Mouse (Mus musculus): ENCODE data around the gene Cfap61. TPM values are rescaled to one million over a fixed set of nuclear protein-coding genes. Genes with fewer than 3 reads are reported as not detected.

The Cfap61 gene
- polyA plus RNA-seq, 1 experiment: not detected

DNA sequence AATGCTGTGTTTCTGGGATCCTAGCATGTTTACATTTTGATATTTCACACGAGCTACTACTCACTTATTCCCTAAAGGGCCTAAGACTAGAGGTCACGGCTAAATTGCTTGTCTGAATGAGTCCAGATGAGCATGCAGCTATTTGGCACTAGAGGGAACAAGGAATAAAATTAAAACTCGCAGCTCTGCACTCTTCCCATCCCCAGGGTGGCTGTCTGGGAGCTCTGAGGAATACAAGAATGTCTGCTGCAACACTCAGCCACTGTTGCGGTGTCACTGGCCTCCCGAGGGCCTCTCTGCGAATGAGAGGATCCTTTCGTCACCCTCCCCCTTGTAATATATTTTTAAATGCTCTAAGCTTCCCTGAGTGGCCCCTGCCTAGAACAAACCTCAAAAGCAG lies 310.8 kb downstream of the Cfap61 start:
- no peak overlapping the region for H3K27ac ChIP-seq (ENCODE audit: insufficient read depth, low read depth, low read length)
- no peak for TF ChIP-seq POLR2A (IDR thresholded peaks at IDR 0.05; ENCODE audit: insufficient read depth, low read depth, low read length)
- TF ChIP-seq CTCF (IDR thresholded peaks at IDR 0.05; ENCODE audit: insufficient read depth, low read depth, low read length): no peak
- peaks cover 12% of the 10 kb centered on the region for H3K4me1 ChIP-seq (ENCODE audit: control insufficient read depth, insufficient read depth, low read length)
- H3K4me3 ChIP-seq (ENCODE audit: insufficient read depth, low read depth, low read length): no peak overlapping the region
- WGBS: 79% methylated on average over 7 of the region's 7 CpGs

DNA sequence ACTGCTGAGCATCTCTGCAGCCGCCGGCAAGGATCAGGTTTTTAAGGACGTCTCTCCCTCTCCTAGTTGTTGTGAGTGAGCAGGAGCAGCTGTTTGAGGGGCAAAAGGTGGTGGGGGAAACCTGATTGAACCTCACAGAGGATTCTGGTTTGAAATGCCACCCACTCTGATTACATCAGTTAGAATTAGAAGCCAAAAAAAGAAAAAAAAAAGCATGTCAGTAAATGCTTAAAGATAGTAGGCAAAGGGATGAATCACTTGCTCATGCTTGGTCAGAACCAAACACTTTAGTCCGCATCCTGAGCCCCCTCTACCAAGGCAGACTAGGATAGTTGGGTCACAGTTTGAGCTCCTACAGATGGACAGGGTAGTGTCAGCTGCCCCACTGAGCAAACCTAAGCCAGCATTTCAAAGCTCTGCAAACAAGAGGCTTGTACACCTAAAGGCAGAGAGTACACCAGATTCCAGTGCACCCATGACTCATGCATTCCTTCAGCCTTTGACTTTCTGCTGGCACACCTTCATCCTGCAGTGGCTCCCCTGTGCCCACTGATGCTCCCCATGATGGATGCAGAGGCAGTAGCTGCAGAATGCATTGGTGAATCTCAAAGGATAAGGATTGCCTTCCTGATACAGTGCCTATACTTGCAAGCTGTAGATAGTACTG lies 312.0 kb downstream of the Cfap61 start:
- 38% methylated on average over 4 of the region's 4 CpGs for WGBS
- Histone ChIP-seq H3K4me3 (ENCODE audit: insufficient read depth, low read depth, low read length) (no peak overlapping the region), H3K27ac (ENCODE audit: insufficient read depth, low read depth, low read length) (peak overlapping the region; percentile 24; the same call in 1 of the 2 replicates), H3K4me1 (ENCODE audit: control insufficient read depth, insufficient read depth, low read length) (peaks cover 15% of the 10 kb centered on the region)
- no peak for TF ChIP-seq CTCF (IDR thresholded peaks at IDR 0.05; ENCODE audit: insufficient read depth, low read depth, low read length)
- no peak for TF ChIP-seq POLR2A (IDR thresholded peaks at IDR 0.05; ENCODE audit: insufficient read depth, low read depth, low read length)

DNA sequence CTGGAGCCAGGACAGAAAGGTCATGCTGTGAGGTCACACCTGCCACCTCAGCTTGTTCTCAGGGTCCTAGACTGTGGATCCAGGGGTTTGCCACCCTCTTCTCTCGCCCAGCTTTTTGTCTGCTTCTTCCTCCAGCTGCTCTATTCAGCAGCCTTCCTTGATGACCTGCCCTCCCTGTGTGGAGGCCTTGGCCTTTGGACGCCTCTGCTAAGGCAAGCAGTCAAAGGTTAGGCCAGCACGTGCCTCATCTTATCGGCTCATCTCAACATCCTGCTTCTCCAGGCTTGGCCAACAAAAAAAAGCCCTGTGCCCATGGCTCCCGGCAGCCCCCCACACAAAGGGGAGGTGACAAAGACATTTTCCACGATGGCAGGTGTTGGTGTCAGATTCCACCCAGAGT lies 313.0 kb downstream of the Cfap61 start:
- Histone ChIP-seq H3K27ac (ENCODE audit: insufficient read depth, low read depth, low read length) (no peak overlapping the region), H3K4me3 (ENCODE audit: insufficient read depth, low read depth, low read length) (no peak overlapping the region), H3K4me1 (ENCODE audit: control insufficient read depth, insufficient read depth, low read length) (peaks cover 15% of the 10 kb centered on the region)
- TF ChIP-seq CTCF (IDR thresholded peaks at IDR 0.05; ENCODE audit: insufficient read depth, low read depth, low read length) (no peak), POLR2A (IDR thresholded peaks at IDR 0.05; ENCODE audit: insufficient read depth, low read depth, low read length) (no peak)
- WGBS: 76% methylated on average over 6 of the region's 6 CpGs

DNA sequence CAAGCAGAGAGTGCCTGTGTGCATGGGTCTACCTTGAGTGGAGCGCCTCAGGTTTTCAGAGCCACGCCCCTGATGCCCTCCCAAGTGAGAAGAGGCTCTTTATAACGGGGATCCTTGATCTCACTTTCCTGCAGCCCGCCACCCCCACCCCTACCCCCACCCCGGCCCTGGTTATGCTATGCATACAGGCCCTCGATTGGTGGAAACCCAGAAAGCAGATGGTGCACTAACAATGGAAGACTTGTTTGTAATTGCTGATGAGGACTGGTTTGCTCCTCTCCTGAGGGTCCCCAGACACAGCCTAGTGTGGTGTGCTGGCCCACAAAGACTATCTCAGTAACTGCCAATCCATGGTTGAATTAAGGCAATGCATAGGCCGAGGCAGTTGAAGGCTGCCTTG lies 314.4 kb downstream of the Cfap61 start:
- H3K4me3 ChIP-seq (ENCODE audit: insufficient read depth, low read depth, low read length): no peak overlapping the region
- H3K27ac ChIP-seq (ENCODE audit: insufficient read depth, low read depth, low read length): no peak overlapping the region
- TF ChIP-seq CTCF (IDR thresholded peaks at IDR 0.05; ENCODE audit: insufficient read depth, low read depth, low read length): no peak
- no peak for TF ChIP-seq POLR2A (IDR thresholded peaks at IDR 0.05; ENCODE audit: insufficient read depth, low read depth, low read length)
- peaks cover 15% of the 10 kb centered on the region for H3K4me1 ChIP-seq (ENCODE audit: control insufficient read depth, insufficient read depth, low read length)
- 85% methylated on average over 7 of the region's 7 CpGs for WGBS

DNA sequence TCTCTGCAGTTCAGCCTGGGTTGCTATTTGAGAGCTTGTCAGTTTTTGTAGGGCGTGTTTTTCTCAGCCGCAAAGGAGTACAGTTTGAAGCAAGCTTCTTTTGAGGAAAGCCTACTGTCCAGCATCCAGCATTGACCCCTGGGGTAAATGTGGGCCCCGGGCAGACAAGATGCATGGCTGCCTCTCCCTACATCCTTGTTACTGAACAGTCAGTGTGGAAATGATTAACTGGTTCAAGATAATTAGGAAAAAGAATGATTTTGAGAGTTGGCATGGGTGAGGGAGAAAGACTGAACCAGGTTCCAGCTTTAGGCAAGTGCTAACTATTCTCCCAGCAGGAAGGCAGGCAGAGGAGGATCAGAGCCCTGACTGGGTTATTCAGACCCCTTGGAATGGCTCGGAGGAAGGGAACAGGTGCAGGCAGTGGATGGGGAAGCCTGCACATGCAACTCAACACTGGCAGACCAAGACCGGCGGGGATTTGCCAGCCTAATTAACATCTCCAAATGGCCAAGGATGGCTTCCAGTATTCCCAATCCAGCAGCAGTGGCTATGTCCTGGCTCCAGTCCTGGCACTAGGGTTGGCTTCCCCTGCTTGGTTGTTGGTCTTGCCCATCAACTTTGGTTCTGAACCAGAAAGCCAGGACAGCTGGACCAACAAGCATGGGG lies 315.8 kb downstream of the Cfap61 start:
- TF ChIP-seq CTCF (IDR thresholded peaks at IDR 0.05; ENCODE audit: insufficient read depth, low read depth, low read length): no peak
- TF ChIP-seq POLR2A (IDR thresholded peaks at IDR 0.05; ENCODE audit: insufficient read depth, low read depth, low read length): no peak
- Histone ChIP-seq H3K27ac (ENCODE audit: insufficient read depth, low read depth, low read length) (no peak overlapping the region), H3K4me3 (ENCODE audit: insufficient read depth, low read depth, low read length) (no peak overlapping the region), H3K4me1 (ENCODE audit: control insufficient read depth, insufficient read depth, low read length) (peaks cover 15% of the 10 kb centered on the region)
- 62% methylated on average over 6 of the region's 6 CpGs for WGBS

DNA sequence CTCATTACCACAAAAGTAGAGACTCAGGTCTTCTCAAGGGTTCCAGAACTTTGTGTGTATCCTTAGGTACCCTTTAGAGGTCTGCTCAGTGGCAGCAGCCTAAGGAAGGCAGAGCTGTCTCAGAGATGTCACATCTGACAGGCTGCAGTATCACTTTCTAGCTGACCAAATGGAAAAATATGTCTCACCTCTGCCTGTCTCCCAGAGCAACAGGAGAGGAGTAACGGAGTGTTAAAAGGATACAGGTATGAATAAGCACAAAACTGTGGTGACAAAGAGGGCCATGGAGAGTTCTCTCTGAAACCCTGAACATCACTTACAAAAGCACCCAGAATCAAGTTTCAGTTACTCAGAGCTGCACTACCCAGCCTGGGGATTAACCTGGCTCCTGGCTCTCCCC lies 319.8 kb downstream of the Cfap61 start:
- Histone ChIP-seq H3K4me3 (ENCODE audit: insufficient read depth, low read depth, low read length) (no peak overlapping the region), H3K27ac (ENCODE audit: insufficient read depth, low read depth, low read length) (no peak overlapping the region), H3K4me1 (ENCODE audit: control insufficient read depth, insufficient read depth, low read length) (peaks cover 7% of the 10 kb centered on the region; the same call in 1 of the 2 replicates)
- TF ChIP-seq POLR2A (IDR thresholded peaks at IDR 0.05; ENCODE audit: insufficient read depth, low read depth, low read length) (no peak), CTCF (IDR thresholded peaks at IDR 0.05; ENCODE audit: insufficient read depth, low read depth, low read length) (no peak)
- WGBS: 87% methylated on average over 1 of the region's 1 CpGs

DNA sequence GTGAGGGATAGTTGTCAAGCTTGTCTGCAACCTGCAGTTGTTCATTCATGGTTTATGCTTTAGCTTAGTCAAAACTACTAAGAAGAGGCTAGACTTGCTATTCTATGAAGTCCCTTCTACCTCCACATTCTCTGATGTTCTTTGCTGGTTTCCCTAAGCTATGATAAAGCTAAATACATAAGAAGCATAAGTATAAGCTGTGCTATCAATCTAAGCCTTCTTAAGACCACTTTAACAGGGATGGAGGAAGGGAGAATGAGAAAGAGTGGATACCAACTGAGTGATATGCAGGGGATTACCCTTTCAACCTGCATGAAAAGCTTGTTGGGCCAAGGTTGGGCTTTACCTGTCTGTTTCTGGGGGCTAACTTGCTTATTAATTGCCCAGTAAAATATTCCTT lies 321.1 kb downstream of the Cfap61 start:
- H3K27ac ChIP-seq (ENCODE audit: insufficient read depth, low read depth, low read length): no peak overlapping the region
- H3K4me1 ChIP-seq (ENCODE audit: control insufficient read depth, insufficient read depth, low read length): peaks cover 6% of the 10 kb centered on the region; the same call in 1 of the 2 replicates
- TF ChIP-seq CTCF (IDR thresholded peaks at IDR 0.05; ENCODE audit: insufficient read depth, low read depth, low read length): no peak
- no peak for TF ChIP-seq POLR2A (IDR thresholded peaks at IDR 0.05; ENCODE audit: insufficient read depth, low read depth, low read length)
- no peak overlapping the region for H3K4me3 ChIP-seq (ENCODE audit: insufficient read depth, low read depth, low read length)

DNA sequence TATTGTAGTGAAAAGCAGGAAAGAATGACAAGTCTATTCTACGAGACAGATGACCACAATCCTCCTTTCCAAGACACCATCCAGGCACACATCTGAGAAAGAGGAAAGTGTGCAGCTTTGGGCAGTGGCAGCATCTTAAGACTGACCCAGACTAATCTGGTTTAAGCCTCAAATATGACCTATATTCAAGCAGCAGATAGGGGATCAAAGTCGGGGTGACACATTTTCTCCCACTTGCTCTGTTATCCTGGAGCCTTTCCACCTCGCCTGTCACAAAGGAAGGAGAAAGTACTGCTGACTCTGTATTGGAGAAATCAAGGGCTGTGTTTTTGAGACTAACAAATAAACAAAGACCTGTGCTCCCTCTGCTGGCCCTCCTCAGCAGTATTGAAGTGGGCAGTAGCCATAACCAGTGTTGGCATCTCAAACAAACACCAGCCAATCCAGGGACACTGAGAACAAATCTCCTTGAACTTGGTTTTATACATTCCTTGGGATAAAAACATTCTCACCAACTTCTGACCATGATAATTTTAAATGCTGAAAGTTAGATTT lies 321.8 kb downstream of the Cfap61 start:
- H3K27ac ChIP-seq (ENCODE audit: insufficient read depth, low read depth, low read length): no peak overlapping the region
- 55% methylated on average over 3 of the region's 3 CpGs for WGBS
- no peak for TF ChIP-seq POLR2A (IDR thresholded peaks at IDR 0.05; ENCODE audit: insufficient read depth, low read depth, low read length)
- TF ChIP-seq CTCF (IDR thresholded peaks at IDR 0.05; ENCODE audit: insufficient read depth, low read depth, low read length): no peak

DNA sequence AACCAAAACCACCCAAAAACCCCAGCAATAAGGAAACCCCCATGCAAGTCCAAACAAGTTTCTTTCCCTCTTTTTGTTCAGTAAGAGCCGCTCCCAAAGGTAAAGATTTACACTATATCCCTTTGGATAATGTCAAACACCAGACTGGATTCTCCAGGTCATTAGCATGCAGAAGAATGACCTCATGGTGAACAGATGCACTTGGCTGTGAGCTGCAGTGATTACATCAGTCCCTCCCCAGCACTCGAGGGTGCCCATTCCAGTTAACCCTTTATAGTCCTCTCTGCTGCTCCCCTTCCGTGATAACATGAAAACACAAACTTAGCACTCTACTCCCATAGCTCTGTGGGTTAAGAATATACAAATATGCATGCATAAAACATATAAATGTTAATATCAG lies 322.5 kb downstream of the Cfap61 start:
- TF ChIP-seq POLR2A (IDR thresholded peaks at IDR 0.05; ENCODE audit: insufficient read depth, low read depth, low read length) (no peak), CTCF (IDR thresholded peaks at IDR 0.05; ENCODE audit: insufficient read depth, low read depth, low read length) (no peak)
- WGBS: 40% methylated on average over 3 of the region's 3 CpGs
- Histone ChIP-seq H3K4me1 (ENCODE audit: control insufficient read depth, insufficient read depth, low read length) (peaks cover 5% of the 10 kb centered on the region), H3K27ac (ENCODE audit: insufficient read depth, low read depth, low read length) (no peak overlapping the region), H3K4me3 (ENCODE audit: insufficient read depth, low read depth, low read length) (no peak overlapping the region)

More for the DNA sequence above, 321.8 kb downstream of the Cfap61 start:
- Histone ChIP-seq H3K4me1 (ENCODE audit: control insufficient read depth, insufficient read depth, low read length) (peaks cover 5% of the 10 kb centered on the region; the same call in 1 of the 2 replicates), H3K4me3 (ENCODE audit: insufficient read depth, low read depth, low read length) (no peak overlapping the region)
